Comparison of ENCODE assay signal across 10 mouse cellular contexts in the genomic region with DNA sequence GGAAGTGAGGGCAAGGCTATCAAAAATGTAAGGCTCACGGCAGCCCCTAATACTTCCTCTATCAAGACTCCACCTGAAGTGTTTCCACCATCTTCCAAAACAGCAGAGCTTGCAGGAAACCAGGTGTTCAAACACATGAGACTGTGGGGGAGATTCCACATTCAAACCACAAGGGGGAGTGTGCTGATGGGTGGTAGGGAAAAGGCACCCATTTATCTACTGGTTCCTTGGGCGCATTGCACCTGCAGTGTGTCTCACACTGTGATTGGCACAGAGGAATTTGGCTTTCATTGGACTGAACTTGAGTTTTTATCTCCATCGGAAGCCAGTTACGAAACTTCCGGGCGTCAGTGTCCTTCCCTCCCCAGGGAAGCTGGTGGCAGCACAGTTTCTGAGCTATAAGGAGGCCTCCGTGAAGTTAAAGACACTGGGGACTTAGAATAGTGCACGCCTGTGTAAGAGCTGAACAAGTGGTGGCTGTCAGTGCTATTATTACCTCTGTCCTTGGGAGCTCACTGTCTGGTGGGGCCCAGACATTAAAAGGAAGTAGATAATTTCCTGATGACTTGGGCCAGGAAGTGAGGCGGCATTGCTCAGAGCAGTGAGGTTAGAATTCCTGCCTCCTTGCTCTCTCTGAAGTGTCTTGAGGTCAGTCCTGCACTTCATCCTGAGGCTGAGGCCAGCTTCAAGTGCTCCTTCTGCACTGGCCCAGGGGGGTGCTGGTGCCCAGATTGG. TPM values are rescaled to one million over a fixed set of nuclear protein-coding genes. Genes with fewer than 3 reads are reported as not detected.
A peak's percentile ranks its signal among the peaks of the same experiment; 100 is the strongest.
DNase-seq lines count a peak whose midpoint lies in the region; ATAC-seq and TF ChIP-seq lines count a peak whose summit lies in the region.
"Had no signal": no experiment of that assay in that cellular context is flagged by ENCODE, and none has a peak within 500 bp of the region (broad histone marks: within the 10 kb centered on the region; RNA-seq: fewer than 3 reads in every experiment).

No protein-coding gene starts in this region.

- no peaks in the 10 kb centered on the region for H3K79me2 ChIP-seq in MEL (ENCODE audit: control insufficient read depth, insufficient read depth, low read length, poor library complexity)

- ATAC-seq in hindbrain, embryonic 11.5 days (ENCODE audit: low FRiP score), result no peak
- no peak for ATAC-seq in heart, embryonic 13.5 days (ENCODE audit: extremely low read depth, insufficient number of reproducible peaks, low FRiP score, low TSS enrichment)
- peak; percentile 59 for ATAC-seq in lung, embryonic 16.5 days (ENCODE audit: low read depth)
- ATAC-seq: forebrain, embryonic 14.5 days had no signal

- no peak overlapping the region for H3K27ac ChIP-seq in hindbrain, embryonic 10.5 days
- H3K27ac ChIP-seq in hindbrain, embryonic 11.5 days (ENCODE audit: low read depth, low read length), result no peak overlapping the region
- H3K27ac ChIP-seq in MEL (ENCODE audit: control insufficient read depth, low read depth, low read length), result no peak overlapping the region
- peak overlapping the region; percentile 65 for H3K27ac ChIP-seq in heart, embryonic 13.5 days (replicated peaks)
- H3K27ac ChIP-seq in lung, embryonic 16.5 days (ENCODE audit: low read length), result peak overlapping the region; percentile 24; the same call in 1 of the 2 replicates
- H3K27ac ChIP-seq: limb, embryonic 12.5 days had no signal

- 88% methylated on average over 9 of the region's 9 CpGs for WGBS in hindbrain, embryonic 10.5 days
- WGBS in hindbrain, embryonic 11.5 days, result 82% methylated on average over 9 of the region's 9 CpGs
- 31% methylated on average over 9 of the region's 9 CpGs for whole genome bisulfite sequencing in heart, embryonic 13.5 days
- 66% methylated on average over 9 of the region's 9 CpGs for WGBS in lung, embryonic 16.5 days

- no peak overlapping the region for H3K4me2 ChIP-seq in hindbrain, embryonic 11.5 days (replicated peaks; ENCODE audit: low read depth, low read length)
- H3K4me2 ChIP-seq in heart, embryonic 13.5 days, result peak overlapping the region; percentile 7
- no peak overlapping the region for H3K4me2 ChIP-seq in lung, embryonic 16.5 days (ENCODE audit: low read depth, low read length)
- H3K4me2 ChIP-seq: limb, embryonic 12.5 days had no signal

- TF ChIP-seq CTCF in MEL (IDR thresholded peaks at IDR 0.05 in 2 of 3, conservative IDR thresholded peaks at IDR 0.05 in 1 of 3; ENCODE audit: control insufficient read depth in 1 of 3, insufficient read depth in 1 of 3, low read depth in 2 of 3, low read length in 3 of 3, poor library complexity in 1 of 3, severe bottlenecking in 1 of 3), result peak; percentile 51 to 75 (median 61)

- H3K9me3 ChIP-seq in hindbrain, embryonic 10.5 days, result no peaks in the 10 kb centered on the region
- H3K9me3 ChIP-seq in hindbrain, embryonic 11.5 days (ENCODE audit: control insufficient read depth, low read length), result no peaks in the 10 kb centered on the region
- H3K9me3 ChIP-seq in MEL (replicated peaks; ENCODE audit: insufficient read depth, low read length), result no peaks in the 10 kb centered on the region
- no peaks in the 10 kb centered on the region for H3K9me3 ChIP-seq in heart, embryonic 13.5 days
- no peaks in the 10 kb centered on the region for H3K9me3 ChIP-seq in lung, embryonic 16.5 days (ENCODE audit: control insufficient read depth, low read length)
- H3K9me3 ChIP-seq: limb, embryonic 12.5 days had no signal

- peaks cover 65% of the 10 kb centered on the region for H3K27me3 ChIP-seq in hindbrain, embryonic 10.5 days (ENCODE audit: insufficient read depth, poor library complexity, severe bottlenecking)
- peaks cover 3% of the 10 kb centered on the region; the same call in 1 of the 2 replicates for H3K27me3 ChIP-seq in hindbrain, embryonic 11.5 days (ENCODE audit: control insufficient read depth, insufficient read depth, low read length)
- H3K27me3 ChIP-seq in MEL (ENCODE audit: control insufficient read depth in 1 of 2, insufficient read depth in 2 of 2, low read length in 2 of 2), result no peaks in the 10 kb centered on the region; a peak in 1 of 4 replicates
- H3K27me3 ChIP-seq in heart, embryonic 13.5 days (replicated peaks), result 0 out of 2 replicates have a peak, but pooled peaks cover 3% of the 10 kb centered on the region
- H3K27me3 ChIP-seq in lung, embryonic 16.5 days (ENCODE audit: control insufficient read depth, insufficient read depth, low read depth, low read length), result no peaks in the 10 kb centered on the region

- peak; percentile 2 for DNase-seq in hindbrain, embryonic 10.5 days (ENCODE audit: low spot score)
- no peak for DNase-seq in hindbrain, embryonic 11.5 days (ENCODE audit: low spot score)
- peak; percentile 44 for DNase-seq in MEL (ENCODE audit: low read depth, low spot score)
- DNase-seq in yolk sac, embryonic 10.5 days (ENCODE audit: low spot score), result no peak
- DNase-seq in neural tube, embryonic 10.5 days (ENCODE audit: extremely low spot score, low spot score), result no peak
- no peak for DNase-seq in adrenal gland, postnatal 36 days

- H3K4me1 ChIP-seq in hindbrain, embryonic 10.5 days (replicated peaks), result peaks cover 17% of the 10 kb centered on the region
- H3K4me1 ChIP-seq in hindbrain, embryonic 11.5 days (replicated peaks; ENCODE audit: control insufficient read depth, insufficient read depth, low read length), result peaks cover 5% of the 10 kb centered on the region
- H3K4me1 ChIP-seq in MEL (ENCODE audit: control insufficient read depth in 1 of 2, insufficient read depth in 2 of 2, low read length in 2 of 2), result peaks cover 0 to 7% of the 10 kb centered on the region in 2 experiments; a peak in 2 of 4 replicates
- peaks cover 24% of the 10 kb centered on the region for H3K4me1 ChIP-seq in heart, embryonic 13.5 days
- H3K4me1 ChIP-seq in lung, embryonic 16.5 days (replicated peaks; ENCODE audit: control insufficient read depth, insufficient read depth, low read length), result 0 out of 2 replicates have a peak, but pooled peaks cover 3% of the 10 kb centered on the region

- no peak for TF ChIP-seq EP300 in MEL (IDR thresholded peaks at IDR 0.05; ENCODE audit: low read depth in 1 of 2, low read length in 2 of 2)

- TF ChIP-seq RAD21 in MEL (IDR thresholded peaks at IDR 0.05; ENCODE audit: low read depth, low read length), result peak; percentile 60

- H3K36me3 ChIP-seq in hindbrain, embryonic 10.5 days, result no peaks in the 10 kb centered on the region
- H3K36me3 ChIP-seq in hindbrain, embryonic 11.5 days (ENCODE audit: control insufficient read depth, insufficient read depth, low read length), result no peaks in the 10 kb centered on the region
- no peaks in the 10 kb centered on the region; a peak in 1 of 4 replicates for H3K36me3 ChIP-seq in MEL (ENCODE audit: control insufficient read depth in 1 of 2, insufficient read depth in 2 of 2, low read length in 2 of 2)
- H3K36me3 ChIP-seq in heart, embryonic 13.5 days, result no peaks in the 10 kb centered on the region
- no peaks in the 10 kb centered on the region for H3K36me3 ChIP-seq in lung, embryonic 16.5 days (ENCODE audit: control insufficient read depth, insufficient read depth, low read length)
- H3K36me3 ChIP-seq: limb, embryonic 12.5 days had no signal

- no peak for TF ChIP-seq POLR2A in MEL (IDR thresholded peaks at IDR 0.05; ENCODE audit: control insufficient read depth in 1 of 2, insufficient read depth in 1 of 2, low read depth in 1 of 2, low read length in 2 of 2, poor library complexity in 1 of 2)

- no peak overlapping the region for H3K9ac ChIP-seq in hindbrain, embryonic 11.5 days (ENCODE audit: low read depth, low read length)
- H3K9ac ChIP-seq in MEL (ENCODE audit: control insufficient read depth, low read depth, low read length, poor library complexity, severe bottlenecking), result no peak overlapping the region
- no peak overlapping the region for H3K9ac ChIP-seq in heart, embryonic 13.5 days
- H3K9ac ChIP-seq in lung, embryonic 16.5 days (ENCODE audit: low read length), result no peak overlapping the region
- H3K9ac ChIP-seq: limb, embryonic 12.5 days had no signal

- H3K4me3 ChIP-seq in hindbrain, embryonic 10.5 days, result no peak overlapping the region
- no peak overlapping the region for H3K4me3 ChIP-seq in hindbrain, embryonic 11.5 days (ENCODE audit: low read depth, low read length)
- no peak overlapping the region for H3K4me3 ChIP-seq in MEL (ENCODE audit: control insufficient read depth in 1 of 2, insufficient read depth in 1 of 2, low read depth in 2 of 2, low read length in 2 of 2)
- no peak overlapping the region for H3K4me3 ChIP-seq in heart, embryonic 13.5 days
- H3K4me3 ChIP-seq in lung, embryonic 16.5 days (ENCODE audit: low read length), result no peak overlapping the region
- H3K4me3 ChIP-seq: limb, embryonic 12.5 days had no signal

TF ChIP-seq in MEL, 35 proteins besides CTCF, POLR2A, EP300 and RAD21:
- no peak for TF ChIP-seq GABPA (IDR thresholded peaks at IDR 0.05; ENCODE audit: low read depth, low read length)
- peak; percentile 87 for TF ChIP-seq SMC3 (IDR thresholded peaks at IDR 0.05; ENCODE audit: low read depth, low read length)
- peak; percentile 67 for TF ChIP-seq ZC3H11A (IDR thresholded peaks at IDR 0.05; ENCODE audit: low read depth, low read length)
- TF ChIP-seq KAT2A (conservative IDR thresholded peaks at IDR 0.05; ENCODE audit: low read depth, low read length), result no peak

RNA-seq across cellular contexts. Expression of a gene that starts 49.0 kb away (rescaled TPM):
- 0.18 and 0.37 TPM in 2 replicates for polyA plus RNA-seq in hindbrain, embryonic 10.5 days (2016; fragmentation: Nextera tagmentation; extraction: Ambion mirVana)
- 0.20 and 0.37 TPM in 2 replicates for polyA plus RNA-seq in hindbrain, embryonic 11.5 days (2014; fragmentation: Nextera tagmentation; extraction: Ambion mirVana)
- 0.04 TPM in 1 of 2 replicates, not detected in the other for total RNA-seq in MEL (2012; rRNA removed)
- under 1 TPM in 1 of 2 experiments, not detected in 1; 0.03 TPM for polyA plus RNA-seq in MEL (2012; ENCODE audit: insufficient read depth in 1 of 2, insufficient read length in 2 of 2, low read depth in 1 of 2, low replicate concordance in 2 of 2, missing spikeins in 1 of 2)
- 0.12 and 0.27 TPM in 2 replicates for polyA plus RNA-seq in heart, embryonic 13.5 days (2015; fragmentation: Nextera tagmentation; extraction: Ambion mirVana)
- 0.67 and 0.94 TPM in 2 replicates for polyA plus RNA-seq in lung, embryonic 16.5 days (2015; fragmentation: Nextera tagmentation; extraction: Ambion mirVana)
- total RNA-seq in adrenal gland, postnatal 36 days (2021), result 1 to 10 TPM; 1.4 to 2.0 TPM

Comparison
In these comparisons a context has a peak if more than half of its experiments do, and no peak if none do; other contexts are left out.
1. DNase-seq: peak in hindbrain, embryonic 10.5 days (single experiment) and MEL (single experiment); none in hindbrain, embryonic 11.5 days (single experiment), yolk sac, embryonic 10.5 days (single experiment), neural tube, embryonic 10.5 days (single experiment) and adrenal gland, postnatal 36 days (0 of 2).
2. H3K27ac ChIP-seq: peak in heart, embryonic 13.5 days (single experiment) and lung, embryonic 16.5 days (single experiment); none in hindbrain, embryonic 10.5 days (single experiment), hindbrain, embryonic 11.5 days (single experiment) and MEL (single experiment).